Comparison of ENCODE assay signal across 8 mouse cellular contexts in the genomic region with DNA sequence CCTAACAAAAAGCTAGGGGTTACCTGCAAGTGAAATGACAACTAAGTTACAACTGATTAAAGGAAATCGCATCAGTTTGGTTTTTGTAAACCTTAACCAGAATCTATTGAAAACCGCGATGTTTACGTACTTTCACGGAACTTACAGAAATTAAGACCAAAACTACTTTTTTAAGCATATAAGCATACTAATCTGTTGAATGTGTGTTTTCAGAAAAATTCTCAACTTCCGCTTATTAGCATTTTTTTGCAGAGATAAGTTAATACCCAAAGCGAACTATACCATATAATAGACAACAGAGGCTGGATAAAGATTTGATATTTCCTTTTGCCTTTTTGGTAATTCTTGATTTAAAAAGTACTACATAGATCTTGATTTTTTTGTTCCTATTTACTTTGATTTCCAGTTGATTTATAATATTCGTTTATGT. TPM values are rescaled to one million over a fixed set of nuclear protein-coding genes. Genes with fewer than 3 reads are reported as not detected.
DNase-seq lines count a peak whose midpoint lies in the region; ATAC-seq lines count a peak whose summit lies in the region.

No protein-coding gene starts in this region.

- H3K4me3 ChIP-seq in heart, embryonic 10.5 days: peak overlapping the region; percentile 98
- peak overlapping the region; percentile 94 for H3K4me3 ChIP-seq in forebrain, embryonic 14.5 days (ENCODE audit: low read depth, low read length)
- peak overlapping the region; percentile 81 for H3K4me3 ChIP-seq in liver, embryonic 15.5 days (replicated peaks)

- no peak for DNase-seq in heart, embryonic 10.5 days (ENCODE audit: low spot score)
- no peak for DNase-seq in heart, postnatal 36 days
- DNase-seq in 416B (ENCODE audit: low read depth): peak; percentile 35
- DNase-seq in forebrain, embryonic 14.5 days (ENCODE audit: low spot score): no peak
- DNase-seq in frontal cortex, postnatal 36 days (ENCODE audit: low spot score in 2 of 2): no peak
- no peak for DNase-seq in left cerebral cortex, adult 18-20 months (ENCODE audit: low spot score in 2 of 2)
- DNase-seq in gastrocnemius, postnatal 25 days: no peak

- peak overlapping the region; percentile 100 for H3K27ac ChIP-seq in heart, embryonic 10.5 days
- H3K27ac ChIP-seq in forebrain, embryonic 14.5 days (ENCODE audit: low read depth, low read length): no peak overlapping the region
- H3K27ac ChIP-seq in liver, embryonic 15.5 days (replicated peaks): peak overlapping the region; percentile 97

- no peaks in the 10 kb centered on the region for H3K36me3 ChIP-seq in heart, embryonic 10.5 days
- H3K36me3 ChIP-seq in forebrain, embryonic 14.5 days (ENCODE audit: control insufficient read depth, insufficient read depth, low read length): no peaks in the 10 kb centered on the region
- peaks cover 4% of the 10 kb centered on the region; the same call in 1 of the 2 replicates for H3K36me3 ChIP-seq in liver, embryonic 15.5 days (replicated peaks)

- intact Hi-C loops in heart, postnatal 36 days (cut with DNase I): loop anchor here (5.0 kb wide), 2 partner anchors 89 to 251 kb away; partner anchors contain the start of genes Adamts8 and Prdm10

- peak overlapping the region; percentile 82 for H3K4me2 ChIP-seq in forebrain, embryonic 14.5 days (ENCODE audit: low read length)
- H3K4me2 ChIP-seq in liver, embryonic 15.5 days: peak overlapping the region; percentile 94

- H3K9me3 ChIP-seq in heart, embryonic 10.5 days: no peaks in the 10 kb centered on the region
- H3K9me3 ChIP-seq in forebrain, embryonic 14.5 days (replicated peaks; ENCODE audit: control insufficient read depth, low read length): no peaks in the 10 kb centered on the region
- no peaks in the 10 kb centered on the region for H3K9me3 ChIP-seq in liver, embryonic 15.5 days (replicated peaks)

- no peak for ATAC-seq in forebrain, embryonic 14.5 days
- ATAC-seq in liver, embryonic 15.5 days (ENCODE audit: insufficient read depth): no peak

- H3K4me1 ChIP-seq in heart, embryonic 10.5 days: peaks cover 14% of the 10 kb centered on the region
- peaks cover 5% of the 10 kb centered on the region; the same call in 1 of the 2 replicates for H3K4me1 ChIP-seq in forebrain, embryonic 14.5 days (ENCODE audit: control insufficient read depth, insufficient read depth, low read length)
- H3K4me1 ChIP-seq in liver, embryonic 15.5 days (replicated peaks): peaks cover 22% of the 10 kb centered on the region

- no peaks in the 10 kb centered on the region for H3K27me3 ChIP-seq in heart, embryonic 10.5 days (ENCODE audit: insufficient read depth, poor library complexity, severe bottlenecking)
- H3K27me3 ChIP-seq in forebrain, embryonic 14.5 days (replicated peaks; ENCODE audit: control insufficient read depth, insufficient read depth, low read length): no peaks in the 10 kb centered on the region
- H3K27me3 ChIP-seq in liver, embryonic 15.5 days: no peaks in the 10 kb centered on the region

- H3K9ac ChIP-seq in forebrain, embryonic 14.5 days (ENCODE audit: low read length): peak overlapping the region; percentile 95
- peak overlapping the region; percentile 88 for H3K9ac ChIP-seq in liver, embryonic 15.5 days

- 13% methylated on average over 8 of the region's 8 CpGs for WGBS in heart, embryonic 10.5 days
- WGBS in forebrain, embryonic 14.5 days: 15% methylated on average over 8 of the region's 8 CpGs
- WGBS in liver, embryonic 15.5 days (ENCODE audit: insufficient replicate concordance): 11% methylated on average over 8 of the region's 8 CpGs

RNA-seq across cellular contexts. Expression of gene Zbtb44, which starts 1.0 kb away (rescaled TPM):
- polyA plus RNA-seq in heart, embryonic 10.5 days (2016; fragmentation: Nextera tagmentation; extraction: Ambion mirVana): 4.6 and 6.1 TPM in 2 replicates
- total RNA-seq in heart, postnatal 36 days (2021): 10 to 100 TPM; 38.0 to 39.8 TPM
- 3.1 and 4.6 TPM in 2 replicates for polyA plus RNA-seq in forebrain, embryonic 14.5 days (2014; fragmentation: Nextera tagmentation; extraction: Ambion mirVana)
- polyA plus RNA-seq in liver, embryonic 15.5 days (2015; fragmentation: Nextera tagmentation; extraction: Ambion mirVana): 7.2 and 7.7 TPM in 2 replicates
- total RNA-seq in left cerebral cortex, adult 18-20 months (2021): 10 to 100 TPM; 41.3 to 43.5 TPM
- total RNA-seq in gastrocnemius, postnatal 25 days (2021): 10 to 100 TPM; 52.3 to 58.9 TPM
